Mouse (Mus musculus) bone marrow macrophage, adult 2 months (primary cell): ENCODE results near the gene Ank.

Source experiments
- CTCF ChIP-seq: IDR thresholded peaks from 2 replicates; pipeline ENCODE4 v1.5.1; 2012; ENCODE audit warnings: low read depth, mild to moderate bottlenecking, low read length, moderate library complexity
- POLR2A ChIP-seq: IDR thresholded peaks from 2 replicates; pipeline ENCODE4 v1.6.1; 2012; ENCODE audit warnings: mild to moderate bottlenecking, low read depth, low read length, borderline replicate concordance

- TF ChIP-seq POLR2A: no peak
- no peak for TF ChIP-seq CTCF
Measured at GRCm38 (mm10) chr15:27430241-27430640, 36.2 kb upstream of the Ank start.
